Mouse (Mus musculus) ES-Bruce4 (cell line): ENCODE measurements at regions not wholly inside any gene's neighbourhood (a gene's known extent, or its start where the extent isn't known, plus 50 kb on each side); places are given as distances from the start of the nearest gene placed in this dataset.

ENCODE experiments used
- H3K27ac ChIP-seq: 2 replicates; pipeline ENCODE4 v1.5.1; 2012; ENCODE audit warnings: low read length, inconsistent platforms; ENCODE audit not compliant: insufficient read depth
- H3K27me3 ChIP-seq: 2 replicates; pipeline ENCODE4 v1.6.1; 2012; ENCODE audit warnings: mild to moderate bottlenecking, low read length, inconsistent platforms; ENCODE audit not compliant: control insufficient read depth, poor library complexity, insufficient read depth, severe bottlenecking
- H3K36me3 ChIP-seq: 2 replicates; pipeline ENCODE4 v1.6.1; 2012; ENCODE audit warnings: inconsistent platforms, mild to moderate bottlenecking, low read length, moderate library complexity; ENCODE audit not compliant: control insufficient read depth, poor library complexity, insufficient read depth, severe bottlenecking
- H3K4me1 ChIP-seq: one replicate; pipeline ENCODE4 v1.8.1; 2011; ENCODE audit warnings: low read length; ENCODE audit not compliant: control insufficient read depth, insufficient read depth
- H3K4me3 ChIP-seq: 2 replicates; pipeline ENCODE4 v1.5.1; 2011; ENCODE audit warnings: low read depth, mild to moderate bottlenecking, low read length
- H3K9ac ChIP-seq: 2 replicates; pipeline ENCODE4 v1.6.1; 2012; ENCODE audit warnings: low read depth, mild to moderate bottlenecking, inconsistent platforms; ENCODE audit not compliant: poor library complexity, severe bottlenecking
- H3K9me3 ChIP-seq: replicated peaks from 2 replicates; pipeline ENCODE4 v1.6.1; 2012; ENCODE audit warnings: mild to moderate bottlenecking, low read length, inconsistent platforms; ENCODE audit not compliant: control insufficient read depth, poor library complexity, insufficient read depth, severe bottlenecking
- CTCF ChIP-seq: IDR thresholded peaks from one replicate; pipeline ENCODE4 v1.8.1; 2011; ENCODE audit warnings: low read depth, low read length
- EP300 ChIP-seq: IDR thresholded peaks from 2 replicates; pipeline ENCODE4 v1.6.1; 2011; ENCODE audit warnings: low read depth, low read length; ENCODE audit not compliant: insufficient read depth
- POLR2A ChIP-seq: IDR thresholded peaks from one replicate; pipeline ENCODE4 v1.8.1; 2011; ENCODE audit warnings: low read length; ENCODE audit not compliant: insufficient read depth

DNA sequence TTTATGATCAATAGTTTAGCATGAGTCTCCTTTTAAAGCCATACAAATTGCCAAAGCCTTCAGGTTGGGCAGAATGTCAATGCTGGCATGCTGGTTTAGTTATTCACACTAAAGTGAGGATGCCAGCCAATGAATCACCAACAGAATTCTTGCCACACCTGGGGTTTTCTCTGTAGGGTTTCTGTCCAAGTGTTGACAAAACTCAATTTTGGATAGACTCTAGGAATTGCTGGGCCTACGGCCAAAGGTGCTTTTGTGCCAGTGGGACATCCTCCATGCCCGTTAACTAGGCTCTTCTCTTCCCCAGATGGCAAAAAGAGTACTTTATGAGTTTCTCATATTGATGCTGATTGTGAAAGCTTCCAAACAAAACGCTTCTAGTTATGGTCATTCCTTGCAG lies 167.6 kb upstream of the Gm9833 start:
- no peak for TF ChIP-seq CTCF
- no peak overlapping the region for H3K4me3 ChIP-seq
- H3K9ac ChIP-seq, result no peak overlapping the region
- H3K36me3 ChIP-seq, result no peaks in the 10 kb centered on the region
- H3K9me3 ChIP-seq, result 0 out of 2 replicates have a peak, but pooled peaks cover 6% of the 10 kb centered on the region
- H3K27ac ChIP-seq, result no peak overlapping the region
- no peaks in the 10 kb centered on the region for H3K27me3 ChIP-seq
- no peaks in the 10 kb centered on the region for H3K4me1 ChIP-seq

DNA sequence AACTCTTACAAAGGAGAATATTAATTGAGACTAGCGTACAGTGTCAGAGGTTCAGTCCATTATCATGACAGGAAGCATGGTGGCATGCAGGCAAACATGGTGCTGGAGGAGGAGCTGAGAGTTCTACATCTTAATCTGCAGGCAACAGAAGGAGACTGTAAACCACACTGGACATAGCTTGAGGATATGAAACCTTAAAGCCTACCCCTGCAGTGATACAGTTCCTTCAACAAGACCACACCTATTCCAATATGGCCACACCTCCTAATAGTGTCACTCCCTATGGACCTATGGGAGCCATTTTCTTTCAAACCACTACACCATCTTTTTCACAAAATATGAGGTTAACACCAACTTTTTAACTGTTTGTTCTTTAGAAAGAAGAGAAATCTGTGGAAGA lies 166.2 kb upstream of the Gm9833 start:
- TF ChIP-seq POLR2A (no peak), EP300 (no peak), CTCF (no peak)
- Histone ChIP-seq H3K27me3 (no peaks in the 10 kb centered on the region; the same call in 1 of the 2 replicates), H3K9ac (no peak overlapping the region), H3K27ac (no peak overlapping the region), H3K4me1 (no peaks in the 10 kb centered on the region), H3K4me3 (no peak overlapping the region), H3K36me3 (no peaks in the 10 kb centered on the region), H3K9me3 (0 out of 2 replicates have a peak, but pooled peaks cover 6% of the 10 kb centered on the region)

DNA sequence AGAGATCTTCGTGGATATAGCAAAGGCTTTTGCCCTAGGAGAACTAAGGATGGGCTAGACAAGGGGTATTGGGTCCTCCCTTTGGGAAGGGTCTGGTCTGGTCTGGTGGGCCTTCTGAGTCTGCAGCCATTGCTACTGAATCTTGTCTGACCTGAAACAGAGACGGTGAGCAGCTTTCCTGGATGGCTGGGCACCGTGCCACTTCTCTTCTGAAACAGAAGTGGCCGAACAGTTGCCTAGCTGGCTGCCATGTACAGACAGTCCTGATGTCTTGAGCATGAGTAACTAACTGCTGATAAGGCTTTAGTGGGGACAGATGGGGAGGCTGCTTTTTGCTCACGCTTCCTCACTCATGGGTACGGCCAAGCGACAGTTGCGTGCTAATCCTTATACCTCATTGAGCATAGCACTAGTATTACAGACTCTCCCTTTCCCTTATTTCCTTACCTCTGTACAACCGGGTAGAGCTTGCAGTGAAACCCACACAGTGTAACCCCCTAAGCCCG lies 165.3 kb upstream of the Gm9833 start:
- no peak overlapping the region for H3K4me3 ChIP-seq
- no peaks in the 10 kb centered on the region; the same call in 1 of the 2 replicates for H3K27me3 ChIP-seq
- no peak overlapping the region for H3K27ac ChIP-seq
- no peaks in the 10 kb centered on the region for H3K36me3 ChIP-seq
- H3K9ac ChIP-seq, result no peak overlapping the region
- H3K4me1 ChIP-seq, result no peaks in the 10 kb centered on the region
- 0 out of 2 replicates have a peak, but pooled peaks cover 6% of the 10 kb centered on the region for H3K9me3 ChIP-seq
- TF ChIP-seq CTCF, result no peak
- no peak for TF ChIP-seq POLR2A
- no peak for TF ChIP-seq EP300

DNA sequence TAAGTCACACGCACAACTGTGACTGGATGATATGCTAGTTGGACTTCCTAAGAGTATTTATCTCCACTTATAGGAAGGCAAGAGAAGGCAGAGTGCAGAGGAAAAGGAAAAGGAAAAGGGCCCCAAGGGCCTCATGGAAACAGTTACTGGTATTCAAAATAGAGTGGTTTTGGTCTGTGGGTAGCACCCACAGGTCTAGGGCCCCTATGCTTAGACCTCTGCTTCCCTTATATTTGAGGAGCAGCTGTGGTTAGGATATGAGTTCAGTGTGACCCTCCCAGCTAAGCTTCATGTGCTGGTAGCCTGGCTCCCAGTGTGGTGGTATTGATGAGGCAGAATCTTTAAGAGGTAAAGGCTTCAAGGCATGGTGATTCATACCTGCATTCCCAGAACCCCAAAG lies 163.3 kb upstream of the Gm9833 start:
- no peak overlapping the region for H3K9ac ChIP-seq
- no peaks in the 10 kb centered on the region for H3K4me1 ChIP-seq
- H3K27me3 ChIP-seq, result no peaks in the 10 kb centered on the region; the same call in 1 of the 2 replicates
- no peaks in the 10 kb centered on the region for H3K36me3 ChIP-seq
- 0 out of 2 replicates have a peak, but pooled peaks cover 6% of the 10 kb centered on the region for H3K9me3 ChIP-seq
- no peak overlapping the region for H3K27ac ChIP-seq
- TF ChIP-seq CTCF, result no peak
- no peak for TF ChIP-seq POLR2A
- TF ChIP-seq EP300, result no peak
- no peak overlapping the region for H3K4me3 ChIP-seq

DNA sequence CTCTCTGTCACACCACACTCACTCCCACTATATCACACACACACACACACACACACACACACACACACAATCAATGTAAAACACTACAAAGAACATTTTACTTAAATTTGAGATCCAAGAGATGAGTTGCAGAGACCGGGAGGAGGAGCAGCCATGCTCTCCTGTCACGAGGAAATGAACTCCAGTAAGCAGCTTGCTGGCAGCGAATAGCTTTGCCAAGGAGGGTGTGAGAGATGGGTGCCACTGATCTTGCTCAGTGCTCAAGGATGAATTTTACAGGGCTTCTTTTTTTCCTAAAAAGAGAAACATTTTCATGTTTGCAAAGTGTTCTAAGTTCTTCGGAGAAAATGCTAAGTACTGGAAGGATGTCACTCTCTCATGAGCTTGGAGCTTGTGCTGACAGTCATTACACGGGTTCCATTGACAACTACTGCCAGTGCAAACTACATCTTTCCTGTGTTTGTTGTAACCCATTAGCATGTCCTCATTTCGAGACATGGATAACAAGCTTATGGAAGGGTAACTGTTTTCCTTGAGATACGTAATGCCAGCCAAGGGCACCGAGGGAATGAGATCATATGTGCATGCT lies 151.0 kb upstream of the Gm9833 start:
- Histone ChIP-seq H3K36me3 (no peaks in the 10 kb centered on the region), H3K27me3 (no peaks in the 10 kb centered on the region; the same call in 1 of the 2 replicates), H3K9ac (no peak overlapping the region), H3K4me1 (no peaks in the 10 kb centered on the region), H3K9me3 (no peaks in the 10 kb centered on the region), H3K4me3 (no peak overlapping the region), H3K27ac (no peak overlapping the region)
- TF ChIP-seq EP300 (no peak), CTCF (no peak), POLR2A (no peak)

DNA sequence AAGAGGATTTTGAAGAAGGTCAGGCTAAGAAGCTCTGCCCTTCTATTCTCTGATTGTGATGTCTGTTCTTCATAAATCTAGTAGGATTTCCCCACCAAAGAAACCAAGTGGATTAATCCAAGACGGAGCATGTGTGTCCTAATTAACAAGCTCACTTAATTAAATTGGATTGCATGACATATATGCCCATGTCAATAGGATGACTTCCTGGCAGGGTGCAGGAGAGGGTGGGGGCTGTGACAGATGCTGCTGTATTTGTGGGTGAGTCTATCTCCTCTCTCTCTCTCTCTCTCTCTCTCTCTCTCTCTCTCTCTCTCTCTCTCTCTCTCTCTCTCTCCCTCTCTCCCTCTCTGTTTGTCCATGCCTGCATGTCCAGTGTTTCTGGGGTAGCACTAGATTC lies 149.3 kb upstream of the Gm9833 start:
- no peaks in the 10 kb centered on the region for H3K36me3 ChIP-seq
- H3K4me1 ChIP-seq, result no peaks in the 10 kb centered on the region
- H3K9me3 ChIP-seq, result no peaks in the 10 kb centered on the region
- TF ChIP-seq POLR2A (no peak), CTCF (no peak), EP300 (no peak)
- H3K9ac ChIP-seq, result no peak overlapping the region
- H3K4me3 ChIP-seq, result no peak overlapping the region
- no peak overlapping the region for H3K27ac ChIP-seq
- H3K27me3 ChIP-seq, result no peaks in the 10 kb centered on the region; the same call in 1 of the 2 replicates
